Mouse (Mus musculus) limb, embryonic 14.5 days (tissue): ENCODE measurements around the gene Gm37240. TPM values are rescaled to one million over a fixed set of nuclear protein-coding genes. Genes with fewer than 3 reads are reported as not detected.
"Not testable (repeated sequence)": the region's sequence is repeated elsewhere in the genome, so short reads cannot be mapped to it uniquely, and the experiment has no call there.

ENCODE experiments used
- ATAC-seq: fragments of 200-750 bp; cut with Nextera tagmentation; 2 replicates; pipeline ENCODE4 v1.8.0; 2017; ENCODE audit warnings: low read depth, moderate number of reproducible peaks, moderate TSS enrichment; ENCODE audit not compliant: low FRiP score
- DNase-seq: peaks from one replicate; pipeline ENCODE4 v3.0.0-alpha.2; 2015; ENCODE audit warnings: low spot score
- H3K27ac ChIP-seq: fragments of 300-500 bp; sonication (generic); replicated peaks from 2 replicates; pipeline ENCODE4 v1.5.1; 2014; ENCODE audit warnings: low read depth, mild to moderate bottlenecking, low read length, moderate library complexity, mixed read lengths
- H3K27me3 ChIP-seq: fragments of 300-500 bp; sonication (generic); 2 replicates; pipeline ENCODE4 v1.6.1; 2014; ENCODE audit warnings: low read length, mixed read lengths; ENCODE audit not compliant: control insufficient read depth, insufficient read depth
- H3K36me3 ChIP-seq: fragments of 300-500 bp; sonication (generic); 2 replicates; pipeline ENCODE4 v1.6.1; 2014; ENCODE audit warnings: mild to moderate bottlenecking, low read length, moderate library complexity, mixed read lengths; ENCODE audit not compliant: control insufficient read depth, insufficient read depth
- H3K4me1 ChIP-seq: fragments of 300-500 bp; sonication (generic); 2 replicates; pipeline ENCODE4 v1.6.1; 2014; ENCODE audit warnings: antibody characterized with exemption, low read length, mixed read lengths; ENCODE audit not compliant: control insufficient read depth, insufficient read depth
- H3K4me2 ChIP-seq: fragments of 300-500 bp; sonication (generic); replicated peaks from 2 replicates; pipeline ENCODE4 v1.6.1; 2014; ENCODE audit warnings: low read depth, mild to moderate bottlenecking, low read length, moderate library complexity; ENCODE audit not compliant: severe bottlenecking
- H3K4me3 ChIP-seq: fragments of 300-500 bp; sonication (generic); replicated peaks from 2 replicates; pipeline ENCODE4 v1.5.1; 2014; ENCODE audit warnings: low read length
- H3K9ac ChIP-seq: fragments of 300-500 bp; sonication (generic); 2 replicates; pipeline ENCODE4 v1.6.1; 2014; ENCODE audit warnings: mild to moderate bottlenecking, low read depth, low read length, moderate library complexity; ENCODE audit not compliant: severe bottlenecking
- H3K9me3 ChIP-seq: fragments of 300-500 bp; sonication (generic); 2 replicates; pipeline ENCODE4 v1.6.1; 2016; ENCODE audit warnings: low read length; ENCODE audit not compliant: control insufficient read depth
- POLR2A ChIP-seq: fragments of 200-500 bp; IDR thresholded peaks from 2 replicates; pipeline ENCODE4 v1.8.0; 2012; ENCODE audit warnings: inconsistent platforms, mild to moderate bottlenecking, moderate library complexity, borderline replicate concordance; ENCODE audit not compliant: insufficient read depth, insufficient read length; ENCODE audit errors: extremely low read depth
- WGBS: fragments of 180-500 bp; shearing (Covaris S2); extraction: QIAGEN DNeasy Blood & Tissue Kit; methylation state at CpG from one replicate; pipeline ENCODE4 v1.1.7; 2014; 5-methylcytosine and 5-hydroxymethylcytosine counted together
- polyA plus RNA-seq, 2 experiments: library from polyadenylated mRNA; depleted of rRNA in 1 of 2; stranded (reverse) in 1 of 2; unstranded in 1 of 2; fragments of >200 nt; fragmentation: Nextera tagmentation in 1 of 2; extraction: Ambion mirVana in 1 of 2; gene quantifications; 2 replicates each; pipeline versions ENCODE4 v1.2.1 to v1.2.3; 2012 to 2014

The Gm37240 gene
- polyA plus RNA-seq, 2 experiments: 2.0 to 13.4 TPM

DNA sequence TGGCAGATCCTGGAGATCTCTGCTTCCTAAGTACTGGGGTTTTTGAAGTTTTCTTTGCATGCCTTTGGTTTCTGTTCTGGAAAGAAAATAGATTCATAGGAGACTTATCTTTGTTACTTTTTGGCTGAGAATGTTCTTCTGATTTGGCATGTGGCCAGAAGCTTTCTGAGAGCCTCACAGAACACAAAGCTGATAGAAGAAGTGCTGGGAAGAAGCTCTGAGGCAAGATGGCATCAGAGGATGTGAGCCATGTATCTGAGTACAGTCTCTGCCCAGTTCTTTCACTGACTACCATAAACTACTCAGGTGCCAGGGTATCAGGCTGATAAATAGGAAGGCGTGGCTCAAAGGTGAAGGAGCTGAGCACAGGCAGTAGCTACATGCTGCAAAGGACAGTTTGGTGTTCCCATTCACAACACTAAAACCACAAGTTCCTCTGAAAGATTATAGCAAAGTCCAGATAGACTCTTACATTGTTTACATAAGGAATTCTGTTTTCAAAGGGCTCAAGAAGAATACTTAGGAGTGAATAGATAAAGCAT is 1019.8 kb downstream of the Gm37240 start:
- H3K4me1 ChIP-seq: no peaks in the 10 kb centered on the region
- ATAC-seq (no peak), DNase-seq (no peak)
- H3K9me3 ChIP-seq: no peaks in the 10 kb centered on the region
- no peaks in the 10 kb centered on the region for H3K27me3 ChIP-seq
- TF ChIP-seq POLR2A: no peak
- no peak overlapping the region for H3K27ac ChIP-seq
- no peak overlapping the region for H3K9ac ChIP-seq
- WGBS: 67% methylated on average over 1 of the region's 1 CpGs
- no peak overlapping the region for H3K4me2 ChIP-seq
- no peak overlapping the region for H3K4me3 ChIP-seq
- 0 out of 2 replicates have a peak, but pooled peaks cover 3% of the 10 kb centered on the region for H3K36me3 ChIP-seq

DNA sequence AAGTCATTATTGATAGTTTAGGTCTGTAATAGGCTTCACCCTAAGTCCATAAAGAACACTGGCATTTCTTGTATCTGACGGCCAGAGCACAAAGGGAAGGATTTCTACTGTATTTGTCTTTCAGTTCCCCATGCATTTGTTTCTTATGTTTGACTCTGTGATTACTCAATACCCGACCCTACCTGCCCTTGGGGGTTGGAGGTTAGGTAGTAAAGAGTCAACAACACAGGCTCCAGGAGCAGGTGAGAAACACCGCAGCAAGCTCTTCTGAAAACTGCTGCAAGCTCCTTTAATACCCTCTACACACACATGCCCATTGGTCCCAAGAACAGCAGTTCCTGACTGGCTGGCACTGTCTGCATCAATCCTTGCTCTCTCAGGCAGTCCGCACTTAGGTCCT is 1020.5 kb downstream of the Gm37240 start:
- H3K36me3 ChIP-seq: 0 out of 2 replicates have a peak, but pooled peaks cover 3% of the 10 kb centered on the region
- H3K9ac ChIP-seq: no peak overlapping the region
- H3K4me1 ChIP-seq: no peaks in the 10 kb centered on the region
- no peak for TF ChIP-seq POLR2A
- no peaks in the 10 kb centered on the region for H3K27me3 ChIP-seq
- H3K9me3 ChIP-seq: no peaks in the 10 kb centered on the region
- ATAC-seq: no peak
- DNase-seq: no peak
- no peak overlapping the region for H3K4me3 ChIP-seq
- no peak overlapping the region for H3K4me2 ChIP-seq
- H3K27ac ChIP-seq: no peak overlapping the region
- 61% methylated on average over 4 of the region's 4 CpGs for WGBS

DNA sequence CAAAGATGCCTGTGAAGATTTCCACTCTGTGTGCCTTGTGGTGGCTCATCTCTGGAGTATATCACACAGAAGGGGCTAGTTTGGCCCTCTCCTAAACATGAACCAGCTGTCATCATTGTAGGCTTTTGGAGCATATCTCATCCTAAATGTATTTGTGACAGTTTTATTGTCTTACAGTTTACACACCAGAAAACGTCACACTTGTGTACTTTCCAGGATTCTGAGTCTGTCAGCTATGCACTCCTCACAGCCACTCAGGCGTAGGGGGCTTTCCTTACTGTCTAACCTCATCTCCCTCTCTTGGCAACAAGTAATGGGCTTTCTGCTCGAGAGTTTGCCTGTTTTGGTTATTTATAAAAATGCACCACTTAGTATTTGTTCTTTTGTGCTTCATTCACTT is 1021.6 kb downstream of the Gm37240 start:
- TF ChIP-seq POLR2A: no peak
- DNase-seq (no peak), ATAC-seq (no peak)
- no peaks in the 10 kb centered on the region for H3K27me3 ChIP-seq
- H3K27ac ChIP-seq: no peak overlapping the region
- no peak overlapping the region for H3K9ac ChIP-seq
- H3K4me2 ChIP-seq: no peak overlapping the region
- H3K4me1 ChIP-seq: no peaks in the 10 kb centered on the region
- no peak overlapping the region for H3K4me3 ChIP-seq
- WGBS: 66% methylated on average over 3 of the region's 3 CpGs
- no peaks in the 10 kb centered on the region for H3K9me3 ChIP-seq
- 0 out of 2 replicates have a peak, but pooled peaks cover 3% of the 10 kb centered on the region for H3K36me3 ChIP-seq

DNA sequence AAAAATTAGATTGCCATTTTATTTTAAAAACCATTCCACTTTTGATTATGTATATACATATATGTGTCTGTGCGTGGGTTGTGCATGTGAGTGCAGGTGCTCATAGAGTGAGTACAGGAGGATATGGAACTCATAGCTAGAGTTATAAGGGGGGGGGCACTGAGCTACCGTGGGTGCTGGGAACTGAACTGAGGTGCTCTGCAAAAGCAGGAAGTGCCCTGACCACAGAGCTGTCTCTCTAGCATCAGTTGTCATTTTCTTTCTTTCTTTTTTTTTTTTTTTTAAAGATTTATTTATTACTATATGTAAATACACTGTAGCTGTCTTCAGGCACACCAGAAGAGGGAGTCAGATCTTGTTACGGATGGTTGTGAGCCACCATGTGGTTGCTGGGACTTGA is 1025.5 kb downstream of the Gm37240 start:
- H3K36me3 ChIP-seq, H3K4me3 ChIP-seq, H3K4me2 ChIP-seq, DNase-seq, ATAC-seq, H3K9me3 ChIP-seq, H3K4me1 ChIP-seq, H3K27me3 ChIP-seq, H3K27ac ChIP-seq, H3K9ac ChIP-seq: not testable (repeated sequence)
- WGBS: 95% methylated on average over 3 of the region's 3 CpGs

DNA sequence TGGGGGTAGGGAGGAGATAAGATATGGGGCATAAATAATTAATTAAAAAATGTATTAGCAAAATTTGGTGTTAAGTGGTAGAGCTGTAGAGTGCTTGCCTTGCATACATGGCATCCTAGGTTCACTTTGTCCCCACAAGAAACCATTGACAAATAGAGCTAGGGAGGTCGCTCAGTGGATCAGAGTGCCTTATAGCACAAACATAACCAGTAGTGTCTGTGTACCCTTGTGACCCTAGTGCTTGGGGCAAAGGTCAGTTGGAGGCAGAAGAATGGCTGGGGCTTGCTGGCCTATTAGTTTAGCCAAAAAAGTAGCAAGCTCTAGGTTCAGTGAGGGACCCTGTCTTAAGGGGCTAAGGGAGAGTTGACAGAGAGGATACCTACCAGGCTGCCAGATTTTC is 1026.6 kb downstream of the Gm37240 start:
- no peaks in the 10 kb centered on the region for H3K27me3 ChIP-seq
- DNase-seq (no peak), ATAC-seq (no peak)
- 0 out of 2 replicates have a peak, but pooled peaks cover 3% of the 10 kb centered on the region for H3K36me3 ChIP-seq
- no peak overlapping the region for H3K4me3 ChIP-seq
- no peak for TF ChIP-seq POLR2A
- H3K9ac ChIP-seq: no peak overlapping the region
- H3K4me2 ChIP-seq: no peak overlapping the region
- H3K4me1 ChIP-seq: no peaks in the 10 kb centered on the region
- no peaks in the 10 kb centered on the region for H3K9me3 ChIP-seq
- WGBS: 71% methylated on average over 1 of the region's 1 CpGs
- no peak overlapping the region for H3K27ac ChIP-seq

DNA sequence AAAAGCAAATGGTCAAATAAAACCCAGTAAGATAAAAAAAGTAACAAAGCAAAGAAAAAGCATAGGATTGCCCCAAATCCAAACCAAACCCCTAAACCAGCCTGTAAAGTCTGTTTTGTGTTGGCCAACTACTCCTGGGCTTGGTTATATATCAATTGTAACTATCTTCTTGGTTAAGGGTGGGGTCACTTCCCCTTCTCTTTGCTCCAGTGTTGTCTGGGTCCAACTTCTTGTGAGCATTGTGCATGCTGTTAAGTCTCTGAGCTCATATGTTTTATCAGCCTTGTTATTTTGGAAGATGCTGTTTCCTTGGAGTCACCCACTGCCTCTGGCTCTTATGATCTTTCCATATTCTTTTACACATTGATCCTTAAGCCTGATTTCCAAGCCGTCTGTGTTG is 1032.9 kb downstream of the Gm37240 start:
- Histone ChIP-seq H3K9ac (no peak overlapping the region), H3K4me1 (no peaks in the 10 kb centered on the region), H3K4me3 (no peak overlapping the region), H3K9me3 (no peaks in the 10 kb centered on the region), H3K27me3 (no peaks in the 10 kb centered on the region), H3K27ac (no peak overlapping the region), H3K4me2 (no peak overlapping the region), H3K36me3 (no peaks in the 10 kb centered on the region)
- ATAC-seq (no peak), DNase-seq (no peak)
- 68% methylated on average over 1 of the region's 1 CpGs for WGBS
- TF ChIP-seq POLR2A: no peak
